Mouse (Mus musculus): Measurements from ENCODE around the gene Vwa8. TPM values are rescaled to one million over a fixed set of nuclear protein-coding genes. Genes with fewer than 3 reads are reported as not detected.

Gene Vwa8
- total and polyA plus RNA-seq, 3 experiments, result 12.4 to 17.5 (median 15.9) TPM

GRCm38 (mm10) chr14:79162678-79163077 lies 313.8 kb downstream of the Vwa8 start:
- Histone ChIP-seq H3K27me3 (replicated peaks) (no peaks in the 10 kb centered on the region), H3K36me3 (replicated peaks in 1 of 2; ENCODE audit: control insufficient read depth in 1 of 2, insufficient read depth in 1 of 2, low read length in 1 of 2) (peaks cover 10 to 67% of the 10 kb centered on the region in 2 experiments), H3K9ac (ENCODE audit: insufficient read depth, low read depth) (no peak overlapping the region), H3K4me3 (replicated peaks in 1 of 3; ENCODE audit: low read depth in 2 of 3, low read length in 2 of 3, poor library complexity in 1 of 3) (no peak overlapping the region), H3K79me2 (replicated peaks; ENCODE audit: control insufficient read depth, extremely low read depth, insufficient read depth, poor library complexity, severe bottlenecking) (no peaks in the 10 kb centered on the region), H3K4me1 (ENCODE audit: control insufficient read depth in 1 of 2, insufficient read depth in 2 of 2) (peaks cover 0 to 10% of the 10 kb centered on the region in 2 experiments; a peak in 2 of 4 replicates), H3K9me3 (replicated peaks; ENCODE audit: low read length) (no peaks in the 10 kb centered on the region), H3K4me2 (ENCODE audit: insufficient read depth, low read depth, poor library complexity, severe bottlenecking) (no peak overlapping the region), H3K27ac (ENCODE audit: insufficient read depth, low read depth) (no peak overlapping the region)
- in situ Hi-C loops (cut with MboI; ENCODE audit: low pct_ligation_motif_present, low pct_unique_long_range_greater_than_20kb, low sequenced_read_pairs) (no loop called here), dilution Hi-C loops (cut with MboI; ENCODE audit: extremely low pct_ligation_motif_present, extremely low pct_unique_long_range_greater_than_20kb, low sequenced_read_pairs) (no loop called here)
- DNase-seq (ENCODE audit: extremely low read depth), result no peak
- TF ChIP-seq MAZ (IDR thresholded peaks at IDR 0.05; ENCODE audit: low read depth, low read length), result no peak

DNA sequence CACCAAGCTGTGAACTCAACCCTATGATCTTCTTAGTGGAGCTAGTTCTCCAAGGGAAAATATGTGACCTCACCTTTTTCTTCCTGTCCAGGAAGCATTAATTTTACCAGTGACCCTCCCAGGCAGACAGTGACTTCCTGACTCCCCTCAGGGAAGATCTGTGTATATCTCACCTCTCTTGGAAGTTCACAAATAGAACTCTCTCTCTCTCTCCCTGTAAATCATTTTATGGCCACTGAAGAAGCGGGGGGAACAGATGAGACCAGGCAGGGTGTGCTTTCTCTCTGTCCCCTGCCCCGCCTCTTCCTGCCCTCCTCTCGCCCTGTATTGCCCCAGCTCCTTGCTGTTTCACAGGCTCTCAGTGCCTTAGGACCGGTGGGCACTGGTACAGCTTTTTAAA lies 315.5 kb downstream of the Vwa8 start:
- peaks cover 0 to 10% of the 10 kb centered on the region in 2 experiments; a peak in 2 of 4 replicates for H3K4me1 ChIP-seq (ENCODE audit: control insufficient read depth in 1 of 2, insufficient read depth in 2 of 2)
- H3K27me3 ChIP-seq (replicated peaks), result no peaks in the 10 kb centered on the region
- H3K36me3 ChIP-seq (replicated peaks in 1 of 2; ENCODE audit: control insufficient read depth in 1 of 2, insufficient read depth in 1 of 2, low read length in 1 of 2), result peaks cover 10 to 56% of the 10 kb centered on the region in 2 experiments
- no peak overlapping the region for H3K4me3 ChIP-seq (replicated peaks in 1 of 3; ENCODE audit: low read depth in 2 of 3, low read length in 2 of 3, poor library complexity in 1 of 3)
- dilution Hi-C loops (cut with MboI; ENCODE audit: extremely low pct_ligation_motif_present, extremely low pct_unique_long_range_greater_than_20kb, low sequenced_read_pairs), result no loop called here
- H3K4me2 ChIP-seq (ENCODE audit: insufficient read depth, low read depth, poor library complexity, severe bottlenecking), result no peak overlapping the region
- no peak overlapping the region for H3K9ac ChIP-seq (ENCODE audit: insufficient read depth, low read depth)
- H3K9me3 ChIP-seq (replicated peaks; ENCODE audit: low read length), result no peaks in the 10 kb centered on the region
- no peak overlapping the region for H3K27ac ChIP-seq (ENCODE audit: insufficient read depth, low read depth)
- DNase-seq (ENCODE audit: extremely low read depth), result no peak
- in situ Hi-C loops (cut with MboI; ENCODE audit: low pct_ligation_motif_present, low pct_unique_long_range_greater_than_20kb, low sequenced_read_pairs), result no loop called here
- no peak for TF ChIP-seq ZNF384 (IDR thresholded peaks at IDR 0.05; ENCODE audit: low read depth, low read length)
- no peak for TF ChIP-seq TBP (conservative IDR thresholded peaks at IDR 0.05; ENCODE audit: low read depth, low read length)
- TF ChIP-seq ZKSCAN1 (IDR thresholded peaks at IDR 0.05; ENCODE audit: borderline replicate concordance, low read depth, low read length), result no peak
- TF ChIP-seq CTCF (conservative IDR thresholded peaks at IDR 0.05 in 1 of 2, IDR thresholded peaks at IDR 0.05 in 1 of 2; ENCODE audit: low read depth in 2 of 2, low read length in 2 of 2), result no peak
- TF ChIP-seq ZMIZ1 (IDR thresholded peaks at IDR 0.05; ENCODE audit: low read depth, low read length), result no peak
- no peak for TF ChIP-seq MYC (IDR thresholded peaks at IDR 0.05; ENCODE audit: low read depth, low read length)
- TF ChIP-seq USF2 (conservative IDR thresholded peaks at IDR 0.05; ENCODE audit: low read depth, low read length), result no peak
- no peak for TF ChIP-seq ZC3H11A (IDR thresholded peaks at IDR 0.05; ENCODE audit: low read depth, low read length)
- no peak for TF ChIP-seq NELFE (IDR thresholded peaks at IDR 0.05; ENCODE audit: low read depth, low read length)
- no peak for TF ChIP-seq PAX5 (IDR thresholded peaks at IDR 0.05; ENCODE audit: low read length)
- no peak for TF ChIP-seq MXI1 (IDR thresholded peaks at IDR 0.05; ENCODE audit: low read depth, low read length)
- TF ChIP-seq KAT2A (IDR thresholded peaks at IDR 0.05; ENCODE audit: insufficient replicate concordance, low read length), result no peak
- no peak for TF ChIP-seq RCOR1 (conservative IDR thresholded peaks at IDR 0.05; ENCODE audit: low read depth, low read length)
- no peaks in the 10 kb centered on the region for H3K79me2 ChIP-seq (replicated peaks; ENCODE audit: control insufficient read depth, extremely low read depth, insufficient read depth, poor library complexity, severe bottlenecking)

DNA sequence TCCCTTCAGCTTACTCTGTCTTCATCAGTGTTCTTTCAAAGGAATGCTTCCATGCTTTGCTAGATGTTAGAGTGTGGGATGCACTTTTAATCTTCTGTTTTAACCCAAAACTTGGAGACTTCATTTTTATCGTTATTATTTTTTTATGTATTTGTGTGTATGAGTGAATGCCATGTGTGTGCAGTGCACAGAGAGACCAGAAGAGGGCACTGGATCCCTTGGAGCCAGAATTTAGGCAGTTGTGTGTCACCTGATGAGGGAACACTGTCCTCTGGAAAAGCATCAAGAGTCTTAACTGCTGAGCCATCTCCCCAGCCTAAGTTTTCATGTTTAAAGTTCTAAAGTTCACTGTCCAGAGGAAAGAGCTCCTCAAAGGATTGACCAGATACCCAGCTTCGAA lies 316.1 kb downstream of the Vwa8 start:
- Histone ChIP-seq H3K79me2 (replicated peaks; ENCODE audit: control insufficient read depth, extremely low read depth, insufficient read depth, poor library complexity, severe bottlenecking) (no peaks in the 10 kb centered on the region), H3K27ac (ENCODE audit: insufficient read depth, low read depth) (no peak overlapping the region), H3K36me3 (replicated peaks in 1 of 2; ENCODE audit: control insufficient read depth in 1 of 2, insufficient read depth in 1 of 2, low read length in 1 of 2) (peaks cover 10 to 51% of the 10 kb centered on the region in 2 experiments), H3K4me1 (ENCODE audit: control insufficient read depth in 1 of 2, insufficient read depth in 2 of 2) (peaks cover 0 to 10% of the 10 kb centered on the region in 2 experiments; a peak in 2 of 4 replicates), H3K27me3 (replicated peaks) (no peaks in the 10 kb centered on the region), H3K9me3 (replicated peaks; ENCODE audit: low read length) (no peaks in the 10 kb centered on the region), H3K9ac (ENCODE audit: insufficient read depth, low read depth) (no peak overlapping the region), H3K4me3 (replicated peaks in 1 of 3; ENCODE audit: low read depth in 2 of 3, low read length in 2 of 3, poor library complexity in 1 of 3) (no peak overlapping the region), H3K4me2 (ENCODE audit: insufficient read depth, low read depth, poor library complexity, severe bottlenecking) (no peak overlapping the region)
- dilution Hi-C loops (cut with MboI; ENCODE audit: extremely low pct_ligation_motif_present, extremely low pct_unique_long_range_greater_than_20kb, low sequenced_read_pairs), result no loop called here
- in situ Hi-C loops (cut with MboI; ENCODE audit: low pct_ligation_motif_present, low pct_unique_long_range_greater_than_20kb, low sequenced_read_pairs), result no loop called here
- TF ChIP-seq MAZ (IDR thresholded peaks at IDR 0.05; ENCODE audit: low read depth, low read length), result no peak
- TF ChIP-seq ETS1 (conservative IDR thresholded peaks at IDR 0.05; ENCODE audit: low read depth, low read length), result no peak
- peak; percentile 46 for TF ChIP-seq RAD21 (IDR thresholded peaks at IDR 0.05; ENCODE audit: low read depth, low read length)
- no peak for TF ChIP-seq TCF12 (IDR thresholded peaks at IDR 0.05; ENCODE audit: low read depth, low read length)
- TF ChIP-seq JUN (IDR thresholded peaks at IDR 0.05; ENCODE audit: insufficient read depth, low read depth, low read length), result no peak
- no peak for TF ChIP-seq JUND (conservative IDR thresholded peaks at IDR 0.05; ENCODE audit: low read depth, low read length)
- no peak for TF ChIP-seq CHD2 (IDR thresholded peaks at IDR 0.05; ENCODE audit: low read length)
- TF ChIP-seq NELFE (IDR thresholded peaks at IDR 0.05; ENCODE audit: low read depth, low read length), result no peak
- no peak for TF ChIP-seq ZKSCAN1 (IDR thresholded peaks at IDR 0.05; ENCODE audit: borderline replicate concordance, low read depth, low read length)
- TF ChIP-seq ZMIZ1 (IDR thresholded peaks at IDR 0.05; ENCODE audit: low read depth, low read length), result no peak
- no peak for TF ChIP-seq POLR2AphosphoS2 (IDR thresholded peaks at IDR 0.05; ENCODE audit: low read depth, low read length)
- no peak for TF ChIP-seq MAX (IDR thresholded peaks at IDR 0.05; ENCODE audit: low read length)
- peak; percentile 20 to 54; a peak in 2 of 4 replicates for TF ChIP-seq CTCF (conservative IDR thresholded peaks at IDR 0.05 in 1 of 2, IDR thresholded peaks at IDR 0.05 in 1 of 2; ENCODE audit: low read depth in 2 of 2, low read length in 2 of 2)
- peak; percentile 45 for TF ChIP-seq SMC3 (IDR thresholded peaks at IDR 0.05; ENCODE audit: low read depth, low read length)
- peak; percentile 12 for DNase-seq (ENCODE audit: extremely low read depth)

Data from CH12.LX (cell line).